Mouse (Mus musculus): ENCODE results near the gene Pus7l. TPM values are rescaled to one million over a fixed set of nuclear protein-coding genes. Genes with fewer than 3 reads are reported as not detected.

The Pus7l gene
- polyA plus RNA-seq (2015; fragmentation: Nextera tagmentation; extraction: Ambion mirVana) = 4.7 and 5.1 TPM in 2 replicates

GRCm38 (mm10) chr15:94543409-94544051 lies at the start of gene Pus7l, which contains the start of gene Irak4:
Pus7l (minus strand) TSS chr15:94543547.
Irak4 (plus strand) TSS chr15:94543643.
- Histone ChIP-seq H3K4me2 (replicated peaks) (peak within 1 kb of the TSS; percentile 70), H3K27ac (replicated peaks) (0 out of 2 replicates have a peak within 1 kb of the TSS, but pooled peaks have one; percentile 20)
- WGBS = under 1% methylated on average over 45 of the region's 45 CpGs

GRCm38 (mm10) chr15:94591356-94591755 lies 48.0 kb upstream of the Pus7l start:
- Histone ChIP-seq H3K4me1 (peaks cover 18% of the 10 kb centered on the region), H3K27me3 (no peaks in the 10 kb centered on the region), H3K4me3 (no peak overlapping the region), H3K27ac (replicated peaks) (no peak overlapping the region), H3K9me3 (no peaks in the 10 kb centered on the region), H3K36me3 (no peaks in the 10 kb centered on the region), H3K4me2 (replicated peaks) (no peak overlapping the region), H3K9ac (replicated peaks) (no peak overlapping the region)
- ATAC-seq (replicated peaks) = no peak
- 91% methylated on average over 4 of the region's 4 CpGs for WGBS

More at GRCm38 (mm10) chr15:94543409-94544051, at the start of gene Pus7l, which contains the start of gene Irak4:
- H3K9ac ChIP-seq (replicated peaks) = peak within 1 kb of the TSS; percentile 53
- H3K4me1 ChIP-seq = 0 out of 2 replicates have a peak, but pooled peaks cover 11% of the 10 kb centered on the region
- H3K4me3 ChIP-seq = peak within 1 kb of the TSS; percentile 74
- no peaks in the 10 kb centered on the region for H3K27me3 ChIP-seq
- no peaks in the 10 kb centered on the region for H3K36me3 ChIP-seq
- no peaks in the 10 kb centered on the region for H3K9me3 ChIP-seq
- peak; percentile 99 for ATAC-seq (replicated peaks)

GRCm38 (mm10) chr15:94590083-94590482 lies 46.7 kb upstream of the Pus7l start:
- peak overlapping the region; percentile 31; the same call in 1 of the 2 replicates for H3K27ac ChIP-seq (replicated peaks)
- peak overlapping the region; percentile 80 for H3K4me3 ChIP-seq
- H3K9me3 ChIP-seq = no peaks in the 10 kb centered on the region
- H3K4me2 ChIP-seq (replicated peaks) = peak overlapping the region; percentile 48
- no peaks in the 10 kb centered on the region for H3K27me3 ChIP-seq
- 8% methylated on average over 8 of the region's 8 CpGs for WGBS
- peak overlapping the region; percentile 47 for H3K9ac ChIP-seq (replicated peaks)
- peaks cover 18% of the 10 kb centered on the region for H3K4me1 ChIP-seq
- peaks cover 7% of the 10 kb centered on the region; the same call in 1 of the 2 replicates for H3K36me3 ChIP-seq
- ATAC-seq (replicated peaks) = no peak

GRCm38 (mm10) chr15:94589219-94590075 lies 46.1 kb upstream of the Pus7l start, which contains the start of gene Twf1:
Twf1 (minus strand) TSS chr15:94589889.
- ATAC-seq (replicated peaks) = peak; percentile 100
- H3K4me3 ChIP-seq = peak within 1 kb of the TSS; percentile 80
- no peaks in the 10 kb centered on the region for H3K9me3 ChIP-seq
- H3K4me2 ChIP-seq (replicated peaks) = peak within 1 kb of the TSS; percentile 55
- H3K4me1 ChIP-seq = peaks cover 18% of the 10 kb centered on the region
- H3K36me3 ChIP-seq = peaks cover 14% of the 10 kb centered on the region
- no peaks in the 10 kb centered on the region for H3K27me3 ChIP-seq
- H3K9ac ChIP-seq (replicated peaks) = peak within 1 kb of the TSS; percentile 87
- WGBS = under 1% methylated on average over 68 of the region's 70 CpGs
- peak within 1 kb of the TSS; percentile 83 for H3K27ac ChIP-seq (replicated peaks)

GRCm38 (mm10) chr15:94587826-94588715 lies 44.7 kb upstream of the Pus7l start:
- Histone ChIP-seq H3K27me3 (no peaks in the 10 kb centered on the region), H3K4me3 (0 out of 2 replicates have a peak overlapping the region, but pooled peaks have one; percentile 80), H3K9ac (replicated peaks) (no peak overlapping the region), H3K27ac (replicated peaks) (no peak overlapping the region), H3K9me3 (no peaks in the 10 kb centered on the region), H3K4me2 (replicated peaks) (peak overlapping the region; percentile 55; the same call in 1 of the 2 replicates), H3K36me3 (peaks cover 27% of the 10 kb centered on the region), H3K4me1 (peaks cover 18% of the 10 kb centered on the region)
- WGBS = 90% methylated on average over 9 of the region's 9 CpGs
- ATAC-seq (replicated peaks) = no peak

- 92% methylated on average over 4 of the region's 4 CpGs for WGBS
- Histone ChIP-seq H3K36me3 (peaks cover 57% of the 10 kb centered on the region), H3K9ac (replicated peaks) (no peak overlapping the region)
These were observed 41.4 kb upstream of the Pus7l start for GRCm38 (mm10) chr15:94584738-94585137.

GRCm38 (mm10) chr15:94583153-94583552 lies 39.8 kb upstream of the Pus7l start:
- H3K4me1 ChIP-seq = peaks cover 5% of the 10 kb centered on the region
- H3K36me3 ChIP-seq = peaks cover 64% of the 10 kb centered on the region
- no peak overlapping the region for H3K4me3 ChIP-seq
- no peak for ATAC-seq (replicated peaks)
- H3K4me2 ChIP-seq (replicated peaks) = no peak overlapping the region
- H3K9me3 ChIP-seq = no peaks in the 10 kb centered on the region
- no peaks in the 10 kb centered on the region for H3K27me3 ChIP-seq
- H3K27ac ChIP-seq (replicated peaks) = no peak overlapping the region
- 88% methylated on average over 10 of the region's 10 CpGs for WGBS
- no peak overlapping the region for H3K9ac ChIP-seq (replicated peaks)

More at GRCm38 (mm10) chr15:94584738-94585137, 41.4 kb upstream of the Pus7l start:
- Histone ChIP-seq H3K4me3 (no peak overlapping the region), H3K27me3 (no peaks in the 10 kb centered on the region), H3K27ac (replicated peaks) (no peak overlapping the region), H3K9me3 (no peaks in the 10 kb centered on the region), H3K4me2 (replicated peaks) (no peak overlapping the region), H3K4me1 (peaks cover 15% of the 10 kb centered on the region)
- ATAC-seq (replicated peaks) = no peak

GRCm38 (mm10) chr15:94582000-94582593 lies 38.8 kb upstream of the Pus7l start:
- 24% methylated on average over 7 of the region's 7 CpGs for WGBS

GRCm38 (mm10) chr15:94574566-94575268 lies 31.4 kb upstream of the Pus7l start:
- peaks cover 7% of the 10 kb centered on the region; the same call in 1 of the 2 replicates for H3K36me3 ChIP-seq
- no peak overlapping the region for H3K4me3 ChIP-seq
- H3K27me3 ChIP-seq = no peaks in the 10 kb centered on the region
- H3K9me3 ChIP-seq = no peaks in the 10 kb centered on the region
- ATAC-seq (replicated peaks) = no peak
- H3K4me2 ChIP-seq (replicated peaks) = no peak overlapping the region
- H3K27ac ChIP-seq (replicated peaks) = no peak overlapping the region
- no peak overlapping the region for H3K9ac ChIP-seq (replicated peaks)
- H3K4me1 ChIP-seq = no peaks in the 10 kb centered on the region
- 68% methylated on average over 4 of the region's 4 CpGs for WGBS

More at GRCm38 (mm10) chr15:94582000-94582593, 38.8 kb upstream of the Pus7l start:
- no peak overlapping the region for H3K4me2 ChIP-seq (replicated peaks)
- no peaks in the 10 kb centered on the region for H3K27me3 ChIP-seq
- H3K4me3 ChIP-seq = no peak overlapping the region
- H3K36me3 ChIP-seq = peaks cover 64% of the 10 kb centered on the region
- H3K9me3 ChIP-seq = no peaks in the 10 kb centered on the region
- no peaks in the 10 kb centered on the region for H3K4me1 ChIP-seq
- H3K27ac ChIP-seq (replicated peaks) = no peak overlapping the region
- ATAC-seq (replicated peaks) = no peak
- H3K9ac ChIP-seq (replicated peaks) = no peak overlapping the region

GRCm38 (mm10) chr15:94572746-94573145 lies 29.4 kb upstream of the Pus7l start:
- 73% methylated on average over 7 of the region's 8 CpGs for WGBS
- no peak for ATAC-seq (replicated peaks)
- Histone ChIP-seq H3K9me3 (no peaks in the 10 kb centered on the region), H3K9ac (replicated peaks) (no peak overlapping the region), H3K36me3 (no peaks in the 10 kb centered on the region), H3K4me2 (replicated peaks) (no peak overlapping the region), H3K4me3 (no peak overlapping the region), H3K27me3 (no peaks in the 10 kb centered on the region), H3K4me1 (no peaks in the 10 kb centered on the region), H3K27ac (replicated peaks) (no peak overlapping the region)
